Mouse (Mus musculus): ENCODE data around the gene Phrf1. TPM values are rescaled to one million over a fixed set of nuclear protein-coding genes. Genes with fewer than 3 reads are reported as not detected.

Phrf1 gene
- polyA plus RNA-seq, 1 experiment from 2014 or later, result 26.6 TPM

DNA sequence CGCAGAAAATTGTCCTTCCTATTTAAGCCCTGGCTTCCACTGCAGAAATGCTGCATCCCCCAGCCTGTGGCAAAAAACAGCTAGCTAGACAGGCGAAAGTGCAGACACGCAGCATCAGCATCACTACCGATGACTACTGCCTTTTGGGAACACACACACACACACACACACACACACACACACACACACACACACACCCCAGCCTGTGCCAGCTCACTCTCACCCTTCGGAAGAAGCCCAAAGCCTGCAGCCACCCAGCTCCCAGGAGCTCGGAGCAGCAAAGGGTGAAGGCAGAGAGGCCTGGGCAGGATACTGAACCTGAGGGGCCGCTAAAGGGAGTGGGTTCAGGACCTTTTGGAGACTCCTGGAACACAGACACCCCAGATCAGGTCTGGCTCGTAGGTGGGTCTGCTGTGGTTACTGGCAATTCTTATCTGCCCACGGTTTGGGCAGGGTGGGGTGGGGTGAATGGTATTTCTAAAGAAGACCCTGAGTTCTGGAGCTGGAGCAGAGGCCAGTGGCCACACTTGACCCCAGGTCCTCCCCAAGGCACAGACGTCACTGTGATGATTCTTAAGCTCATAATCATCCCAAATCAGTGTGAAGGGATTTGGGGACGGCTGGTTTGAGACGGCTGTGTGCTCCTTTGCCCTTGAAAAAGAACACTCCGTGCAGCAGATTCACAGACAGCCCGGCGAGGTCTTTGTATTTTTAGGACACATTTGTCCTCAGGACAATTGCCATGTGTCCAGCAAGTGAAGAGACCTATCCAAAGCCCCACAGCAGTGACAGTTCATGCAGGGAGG, 64.2 kb downstream of the Phrf1 start:
- no peak overlapping the region for H3K4me3 ChIP-seq (ENCODE audit: low read depth, low read length)
- 51% methylated on average over 15 of the region's 15 CpGs for WGBS
- TF ChIP-seq EP300 (IDR thresholded peaks at IDR 0.05) (no peak), CTCF (IDR thresholded peaks at IDR 0.05) (no peak)

DNA sequence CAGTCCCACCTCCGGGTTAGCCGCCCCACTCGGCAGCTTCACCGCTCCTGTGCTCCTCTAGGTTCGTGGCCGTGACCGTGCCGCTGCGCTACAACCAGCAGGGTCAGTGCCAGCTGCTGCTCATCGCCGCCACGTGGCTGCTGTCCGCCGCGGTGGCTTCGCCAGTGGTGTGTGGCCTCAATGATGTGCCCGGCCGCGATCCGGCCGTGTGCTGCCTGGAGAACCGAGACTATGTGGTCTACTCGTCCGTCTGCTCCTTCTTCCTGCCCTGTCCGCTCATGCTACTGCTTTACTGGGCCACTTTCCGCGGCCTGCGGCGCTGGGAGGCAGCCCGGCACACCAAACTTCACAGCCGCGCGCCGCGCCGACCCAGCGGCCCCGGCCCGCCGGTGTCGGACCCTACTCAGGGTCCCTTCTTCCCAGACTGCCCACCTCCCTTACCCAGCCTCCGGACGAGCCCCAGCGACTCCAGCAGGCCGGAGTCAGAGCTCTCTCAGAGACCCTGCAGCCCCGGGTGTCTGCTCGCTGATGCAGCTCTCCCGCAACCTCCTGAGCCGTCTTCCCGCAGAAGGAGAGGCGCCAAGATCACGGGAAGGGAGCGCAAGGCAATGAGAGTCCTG, 65.4 kb downstream of the Phrf1 start:
- no peaks in the 10 kb centered on the region for H3K9me3 ChIP-seq (ENCODE audit: low read length)
- peak; percentile 58 for ATAC-seq
- TF ChIP-seq CTCF (IDR thresholded peaks at IDR 0.05) (peak; percentile 33; the same call in 1 of the 2 replicates), EP300 (IDR thresholded peaks at IDR 0.05) (no peak)
- 2% methylated on average over 45 of the region's 53 CpGs for WGBS
- DNase-seq (ENCODE audit: low spot score), result peak; percentile 51
- peaks cover 45% of the 10 kb centered on the region for H3K27me3 ChIP-seq (replicated peaks; ENCODE audit: insufficient read depth, low read length)
- peak overlapping the region; percentile 54 for H3K4me2 ChIP-seq (replicated peaks; ENCODE audit: low read depth, low read length)
- no peak overlapping the region for H3K9ac ChIP-seq (replicated peaks; ENCODE audit: low read depth)
- H3K36me3 ChIP-seq (ENCODE audit: insufficient read depth, low read length), result no peaks in the 10 kb centered on the region
- H3K27ac ChIP-seq (ENCODE audit: low read length), result no peak overlapping the region
- H3K4me1 ChIP-seq (ENCODE audit: insufficient read depth, low read depth, low read length), result peaks cover 9% of the 10 kb centered on the region; the same call in 1 of the 2 replicates
- peak overlapping the region; percentile 15; the same call in 1 of the 2 replicates for H3K4me3 ChIP-seq (ENCODE audit: low read depth, low read length)

More for the DNA sequence above, 64.2 kb downstream of the Phrf1 start:
- H3K9me3 ChIP-seq (ENCODE audit: low read length), result no peaks in the 10 kb centered on the region
- H3K27ac ChIP-seq (ENCODE audit: low read length), result no peak overlapping the region
- no peak overlapping the region for H3K4me2 ChIP-seq (replicated peaks; ENCODE audit: low read depth, low read length)
- no peak overlapping the region for H3K9ac ChIP-seq (replicated peaks; ENCODE audit: low read depth)
- no peak for ATAC-seq
- peaks cover 45% of the 10 kb centered on the region for H3K27me3 ChIP-seq (replicated peaks; ENCODE audit: insufficient read depth, low read length)
- peaks cover 9% of the 10 kb centered on the region; the same call in 1 of the 2 replicates for H3K4me1 ChIP-seq (ENCODE audit: insufficient read depth, low read depth, low read length)
- H3K36me3 ChIP-seq (ENCODE audit: insufficient read depth, low read length), result no peaks in the 10 kb centered on the region
- no peak for DNase-seq (ENCODE audit: low spot score)

DNA sequence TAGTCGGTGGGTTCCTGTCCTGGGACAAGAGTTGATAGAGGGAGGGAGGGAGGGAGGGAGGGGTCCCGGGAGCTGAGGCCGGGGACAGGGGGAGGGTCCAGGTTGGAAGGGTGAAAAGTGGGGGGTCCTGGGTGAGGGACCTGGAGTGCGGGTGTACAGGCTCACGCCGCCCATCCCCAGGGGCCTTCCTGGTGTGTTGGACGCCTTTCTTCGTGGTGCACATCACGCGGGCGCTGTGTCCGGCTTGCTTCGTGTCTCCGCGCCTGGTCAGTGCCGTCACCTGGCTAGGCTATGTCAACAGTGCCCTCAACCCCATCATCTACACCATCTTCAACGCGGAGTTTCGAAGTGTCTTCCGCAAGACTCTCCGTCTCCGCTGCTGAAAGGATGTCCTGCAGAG, 65.9 kb downstream of the Phrf1 start:
- WGBS, result 3% methylated on average over 21 of the region's 22 CpGs

GRCm38 (mm10) chr7:141297926-141298650, 69.5 kb downstream of the Phrf1 start:
- no peak for ATAC-seq

More for the DNA sequence above, 65.9 kb downstream of the Phrf1 start:
- ATAC-seq, result peak; percentile 47
- peaks cover 45% of the 10 kb centered on the region for H3K27me3 ChIP-seq (replicated peaks; ENCODE audit: insufficient read depth, low read length)
- no peaks in the 10 kb centered on the region for H3K36me3 ChIP-seq (ENCODE audit: insufficient read depth, low read length)
- no peaks in the 10 kb centered on the region for H3K9me3 ChIP-seq (ENCODE audit: low read length)
- no peak overlapping the region for H3K9ac ChIP-seq (replicated peaks; ENCODE audit: low read depth)
- no peak overlapping the region for H3K27ac ChIP-seq (ENCODE audit: low read length)
- H3K4me3 ChIP-seq (ENCODE audit: low read depth, low read length), result peak overlapping the region; percentile 15; the same call in 1 of the 2 replicates
- DNase-seq (ENCODE audit: low spot score), result no peak
- TF ChIP-seq EP300 (IDR thresholded peaks at IDR 0.05) (no peak), CTCF (IDR thresholded peaks at IDR 0.05) (no peak)
- peak overlapping the region; percentile 54; the same call in 1 of the 2 replicates for H3K4me2 ChIP-seq (replicated peaks; ENCODE audit: low read depth, low read length)
- peaks cover 9% of the 10 kb centered on the region; the same call in 1 of the 2 replicates for H3K4me1 ChIP-seq (ENCODE audit: insufficient read depth, low read depth, low read length)

DNA sequence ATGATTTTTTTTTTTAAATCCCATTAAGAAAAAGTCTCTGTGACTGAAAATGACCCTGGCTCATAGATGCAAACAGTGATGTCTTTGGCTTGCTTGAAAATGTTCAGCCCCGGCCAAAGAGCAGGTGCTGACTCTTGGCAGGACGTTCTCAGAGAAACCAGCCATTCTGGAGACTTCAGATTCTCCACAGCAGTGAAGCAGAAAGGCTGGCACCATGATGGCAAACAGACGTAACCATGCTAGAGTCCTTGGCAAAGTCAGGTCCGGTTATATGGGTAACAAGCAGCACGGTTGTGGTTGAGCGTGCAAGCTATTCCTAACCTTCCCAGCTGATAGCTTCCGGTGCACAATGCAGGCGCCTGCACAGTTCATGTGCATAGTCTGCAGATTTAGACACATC, 70.6 kb downstream of the Phrf1 start:
- no peak for DNase-seq (ENCODE audit: low spot score)
- H3K9me3 ChIP-seq (ENCODE audit: low read length), result no peaks in the 10 kb centered on the region

More at GRCm38 (mm10) chr7:141297926-141298650, 69.5 kb downstream of the Phrf1 start:
- no peak for TF ChIP-seq EP300 (IDR thresholded peaks at IDR 0.05)
- TF ChIP-seq CTCF (IDR thresholded peaks at IDR 0.05), result no peak
- Histone ChIP-seq H3K9ac (replicated peaks; ENCODE audit: low read depth) (no peak overlapping the region), H3K27me3 (replicated peaks; ENCODE audit: insufficient read depth, low read length) (peaks cover 21% of the 10 kb centered on the region), H3K36me3 (ENCODE audit: insufficient read depth, low read length) (peaks cover 5% of the 10 kb centered on the region; the same call in 1 of the 2 replicates), H3K4me1 (ENCODE audit: insufficient read depth, low read depth, low read length) (peaks cover 6% of the 10 kb centered on the region; the same call in 1 of the 2 replicates), H3K4me2 (replicated peaks; ENCODE audit: low read depth, low read length) (no peak overlapping the region), H3K4me3 (ENCODE audit: low read depth, low read length) (no peak overlapping the region), H3K9me3 (ENCODE audit: low read length) (no peaks in the 10 kb centered on the region), H3K27ac (ENCODE audit: low read length) (no peak overlapping the region)
- DNase-seq (ENCODE audit: low spot score), result no peak
- 76% methylated on average over 3 of the region's 3 CpGs for WGBS

More for the DNA sequence above, 70.6 kb downstream of the Phrf1 start:
- WGBS, result 87% methylated on average over 8 of the region's 8 CpGs
- no peak for ATAC-seq
- TF ChIP-seq CTCF (IDR thresholded peaks at IDR 0.05), result no peak
- TF ChIP-seq EP300 (IDR thresholded peaks at IDR 0.05), result no peak
- no peak overlapping the region for H3K27ac ChIP-seq (ENCODE audit: low read length)
- no peak overlapping the region for H3K4me2 ChIP-seq (replicated peaks; ENCODE audit: low read depth, low read length)
- H3K9ac ChIP-seq (replicated peaks; ENCODE audit: low read depth), result no peak overlapping the region
- H3K4me1 ChIP-seq (ENCODE audit: insufficient read depth, low read depth, low read length), result peaks cover under 1% of the 10 kb centered on the region; the same call in 1 of the 2 replicates
- peaks cover 10% of the 10 kb centered on the region; the same call in 1 of the 2 replicates for H3K36me3 ChIP-seq (ENCODE audit: insufficient read depth, low read length)
- peaks cover 10% of the 10 kb centered on the region for H3K27me3 ChIP-seq (replicated peaks; ENCODE audit: insufficient read depth, low read length)
- H3K4me3 ChIP-seq (ENCODE audit: low read depth, low read length), result no peak overlapping the region
